Mouse (Mus musculus) liver, postnatal 0 days (tissue): Measurements from ENCODE around the gene Cox8a. TPM values are rescaled to one million over a fixed set of nuclear protein-coding genes. Genes with fewer than 3 reads are reported as not detected.

Experiments used
- ATAC-seq: fragments of 200-750 bp; cut with Nextera tagmentation; 2 replicates; pipeline ENCODE4 v1.8.0; 2017; ENCODE audit warnings: mild to moderate bottlenecking, moderate library complexity
- DNase-seq: peaks from one replicate; pipeline ENCODE4 v3.0.0-alpha.2; 2016
- H3K27ac ChIP-seq: fragments of 300-500 bp; sonication (generic); 2 replicates; pipeline ENCODE4 v1.5.1; 2014; ENCODE audit warnings: antibody characterized with exemption, moderate library complexity, mild to moderate bottlenecking, low read depth
- H3K27me3 ChIP-seq: fragments of 300-500 bp; sonication (generic); 2 replicates; pipeline ENCODE4 v1.6.1; 2014; ENCODE audit warnings: low read length, control low read depth, mixed read lengths; ENCODE audit not compliant: insufficient read depth
- H3K36me3 ChIP-seq: fragments of 300-500 bp; sonication (generic); replicated peaks from 2 replicates; pipeline ENCODE4 v1.6.1; 2014; ENCODE audit warnings: mild to moderate bottlenecking, control low read depth, low read length, moderate library complexity, mixed read lengths; ENCODE audit not compliant: insufficient read depth
- H3K4me1 ChIP-seq: fragments of 300-500 bp; sonication (generic); 2 replicates; pipeline ENCODE4 v1.6.1; 2014; ENCODE audit warnings: antibody characterized with exemption, mild to moderate bottlenecking, control low read depth; ENCODE audit not compliant: insufficient read depth
- H3K4me2 ChIP-seq: fragments of 300-500 bp; sonication (generic); 2 replicates; pipeline ENCODE4 v1.6.1; 2014; ENCODE audit warnings: low read depth, mild to moderate bottlenecking, low read length, moderate library complexity, mixed read lengths
- H3K4me3 ChIP-seq: fragments of 300-500 bp; sonication (generic); 2 replicates; pipeline ENCODE4 v1.5.1; 2014; ENCODE audit warnings: low read depth, low read length
- H3K9ac ChIP-seq: fragments of 300-500 bp; sonication (generic); replicated peaks from 2 replicates; pipeline ENCODE4 v1.6.1; 2014; ENCODE audit warnings: mild to moderate bottlenecking, moderate library complexity
- H3K9me3 ChIP-seq: fragments of 300-500 bp; sonication (generic); 2 replicates; pipeline ENCODE4 v1.6.1; 2016; ENCODE audit warnings: mild to moderate bottlenecking, control low read depth, low read length, mixed read lengths
- CTCF ChIP-seq: sonication (generic); IDR thresholded peaks from 2 replicates; pipeline ENCODE4 v1.5.1; 2016; ENCODE audit warnings: antibody characterized with exemption, low read depth
- EP300 ChIP-seq: IDR thresholded peaks from 2 replicates; pipeline ENCODE4 v1.6.1; 2016; ENCODE audit warnings: antibody characterized with exemption, low read depth, mild to moderate bottlenecking
- WGBS: fragments of 180-500 bp; shearing (Covaris S2); extraction: QIAGEN DNeasy Blood & Tissue Kit; methylation state at CpG from one replicate; pipeline ENCODE4 v1.1.7; 2014; ENCODE audit not compliant: insufficient replicate concordance; 5-methylcytosine and 5-hydroxymethylcytosine counted together
- polyA plus RNA-seq: library from polyadenylated mRNA; unstranded; fragments of >200 nt; fragmentation: Nextera tagmentation; extraction: Ambion mirVana; gene quantifications from 2 replicates; pipeline ENCODE4 v1.2.1, GENCODE M21; 2015

Cox8a gene
- polyA plus RNA-seq, 1 experiment from 2014 or later = 1,195 TPM

- TF ChIP-seq EP300 (no peak), CTCF (no peak)
- WGBS = 3% methylated on average over 6 of the region's 6 CpGs
- H3K4me3 ChIP-seq = peak overlapping the region; percentile 85
- peaks cover 31% of the 10 kb centered on the region for H3K36me3 ChIP-seq
- peaks cover 30% of the 10 kb centered on the region for H3K4me1 ChIP-seq
- ATAC-seq (peak; percentile 3), DNase-seq (no peak)
- peak overlapping the region; percentile 94; the same call in 1 of the 2 replicates for H3K27ac ChIP-seq
- peak overlapping the region; percentile 66 for H3K4me2 ChIP-seq
- H3K9me3 ChIP-seq = no peaks in the 10 kb centered on the region
- H3K27me3 ChIP-seq = no peaks in the 10 kb centered on the region
- H3K9ac ChIP-seq = 0 out of 2 replicates have a peak overlapping the region, but pooled peaks have one; percentile 2
Measured at GRCm38 (mm10) chr19:7217926-7218267, 481 bp upstream of the Cox8a start.

GRCm38 (mm10) chr19:7214484-7214883 lies 2.9 kb downstream of the Cox8a start:
- H3K9ac ChIP-seq = no peak overlapping the region
- ATAC-seq (no peak), DNase-seq (no peak)
- 76% methylated on average over 5 of the region's 5 CpGs for WGBS
- no peak overlapping the region for H3K4me3 ChIP-seq
- H3K4me1 ChIP-seq = peaks cover 30% of the 10 kb centered on the region
- no peak overlapping the region for H3K4me2 ChIP-seq
- TF ChIP-seq EP300 = no peak
- no peaks in the 10 kb centered on the region for H3K9me3 ChIP-seq
- H3K27ac ChIP-seq = no peak overlapping the region
- peaks cover 36% of the 10 kb centered on the region for H3K36me3 ChIP-seq
- H3K27me3 ChIP-seq = no peaks in the 10 kb centered on the region

- H3K27me3 ChIP-seq = no peaks in the 10 kb centered on the region
- H3K9ac ChIP-seq = no peak overlapping the region
- H3K27ac ChIP-seq = no peak overlapping the region
- TF ChIP-seq EP300 = no peak
- no peak for TF ChIP-seq CTCF
- ATAC-seq (no peak), DNase-seq (no peak)
- H3K4me2 ChIP-seq = no peak overlapping the region
- H3K4me3 ChIP-seq = no peak overlapping the region
- H3K4me1 ChIP-seq = peaks cover 28% of the 10 kb centered on the region
- peaks cover 36% of the 10 kb centered on the region for H3K36me3 ChIP-seq
- WGBS = 87% methylated on average over 3 of the region's 3 CpGs
- no peaks in the 10 kb centered on the region for H3K9me3 ChIP-seq
Measured at GRCm38 (mm10) chr19:7213010-7213409, 4.4 kb downstream of the Cox8a start.

- DNase-seq = no peak
- H3K4me1 ChIP-seq = peaks cover 26% of the 10 kb centered on the region
- ATAC-seq = no peak
Measured at GRCm38 (mm10) chr19:7212216-7212615, 5.2 kb downstream of the Cox8a start.

GRCm38 (mm10) chr19:7209907-7210646 lies 7.3 kb downstream of the Cox8a start:
- WGBS = 82% methylated on average over 7 of the region's 7 CpGs
- no peak overlapping the region for H3K4me3 ChIP-seq
- H3K9ac ChIP-seq = no peak overlapping the region
- H3K4me1 ChIP-seq = peaks cover 19% of the 10 kb centered on the region
- no peak overlapping the region for H3K4me2 ChIP-seq
- ATAC-seq (no peak), DNase-seq (no peak)
- peaks cover 22% of the 10 kb centered on the region for H3K36me3 ChIP-seq
- H3K27me3 ChIP-seq = no peaks in the 10 kb centered on the region
- no peaks in the 10 kb centered on the region for H3K9me3 ChIP-seq
- TF ChIP-seq CTCF (no peak), EP300 (no peak)
- H3K27ac ChIP-seq = no peak overlapping the region

More at GRCm38 (mm10) chr19:7212216-7212615, 5.2 kb downstream of the Cox8a start:
- Histone ChIP-seq H3K9ac (no peak overlapping the region), H3K36me3 (peaks cover 36% of the 10 kb centered on the region), H3K27ac (no peak overlapping the region), H3K4me2 (no peak overlapping the region), H3K9me3 (no peaks in the 10 kb centered on the region), H3K4me3 (no peak overlapping the region), H3K27me3 (no peaks in the 10 kb centered on the region)
- WGBS = 79% methylated on average over 1 of the region's 1 CpGs
- no peak for TF ChIP-seq EP300
- no peak for TF ChIP-seq CTCF

DNA sequence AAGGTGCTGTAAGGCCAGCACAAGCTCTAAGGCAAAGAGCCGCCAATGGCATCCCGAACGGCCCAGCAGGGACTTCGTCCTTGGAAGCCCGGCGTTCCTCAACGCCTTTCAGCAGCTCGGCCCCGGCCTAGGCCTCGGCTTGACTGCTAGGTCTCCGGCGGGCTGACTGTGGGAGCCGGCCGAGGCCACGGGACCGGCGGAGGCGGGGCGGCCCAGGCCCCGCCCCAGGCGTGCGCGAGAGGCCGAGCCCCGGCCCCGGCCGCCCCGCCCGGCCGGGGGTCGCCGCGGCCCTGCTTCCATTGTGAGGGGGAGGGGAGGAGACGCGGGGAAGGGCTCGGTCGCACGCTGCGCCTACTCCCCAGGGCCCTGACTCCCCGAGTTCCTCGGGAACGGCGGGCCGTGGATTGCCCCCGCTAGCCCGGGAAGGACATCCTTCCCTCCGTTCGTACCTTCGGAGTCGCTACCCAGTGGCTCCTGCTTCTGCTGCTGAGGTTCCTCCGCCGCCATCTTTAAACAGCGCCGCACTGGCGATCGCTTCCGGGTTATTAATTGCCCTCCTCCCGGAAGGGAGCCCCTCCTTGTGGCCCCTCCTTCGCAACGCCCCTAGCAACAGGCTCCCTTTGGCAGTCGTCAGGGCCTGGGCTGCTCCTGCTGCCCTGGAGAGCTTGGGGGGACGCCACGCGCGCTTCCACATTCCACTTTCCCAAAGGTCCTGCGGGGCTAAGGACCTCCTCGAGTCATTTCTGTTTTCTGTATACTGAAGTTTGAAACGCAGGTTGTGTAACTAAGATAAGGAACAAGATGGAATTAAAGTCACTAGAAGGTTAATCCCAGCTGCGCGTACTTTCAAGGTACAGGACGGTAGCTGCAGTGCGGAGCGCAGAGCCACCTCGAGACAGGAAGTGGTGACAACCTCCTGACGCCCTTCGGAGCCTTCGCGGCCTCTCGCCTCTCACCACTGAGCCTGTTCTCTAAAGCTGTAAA lies 11.4 kb downstream of the Cox8a start, which contains the start of gene Otub1:
Gene Otub1, minus strand, starts transcription at position 564 of the 984 bp plus-strand sequence.
- Histone ChIP-seq H3K9ac (peak within 1 kb of the TSS; percentile 80), H3K36me3 (peaks cover 27% of the 10 kb centered on the region), H3K27ac (peak within 1 kb of the TSS; percentile 99), H3K27me3 (no peaks in the 10 kb centered on the region), H3K4me1 (peaks cover 18% of the 10 kb centered on the region), H3K4me3 (peak within 1 kb of the TSS; percentile 86), H3K9me3 (no peaks in the 10 kb centered on the region), H3K4me2 (peak within 1 kb of the TSS; percentile 80)
- TF ChIP-seq CTCF = no peak; the same call in 1 of the 2 replicates
- TF ChIP-seq EP300 = peak; percentile 37; the same call in 1 of the 2 replicates
- ATAC-seq (peak; percentile 98), DNase-seq (peak; percentile 96)
- WGBS = under 1% methylated on average over 65 of the region's 79 CpGs
